Mouse (Mus musculus) olfactory bulb, adult 2 months (tissue): Measurements from ENCODE around the gene Nfil3.

Experiments used
- CTCF ChIP-seq: fragments of 200-500 bp; IDR thresholded peaks from 2 replicates; pipeline ENCODE4 v1.5.1; 2012; ENCODE audit warnings: low read depth, mild to moderate bottlenecking, low read length, moderate library complexity; ENCODE audit not compliant: insufficient read depth
- POLR2A ChIP-seq: fragments of 200-500 bp; IDR thresholded peaks from 2 replicates; pipeline ENCODE4 v1.6.1; 2012; ENCODE audit warnings: mild to moderate bottlenecking, low read depth, low read length, moderate library complexity; ENCODE audit not compliant: insufficient read depth

DNA sequence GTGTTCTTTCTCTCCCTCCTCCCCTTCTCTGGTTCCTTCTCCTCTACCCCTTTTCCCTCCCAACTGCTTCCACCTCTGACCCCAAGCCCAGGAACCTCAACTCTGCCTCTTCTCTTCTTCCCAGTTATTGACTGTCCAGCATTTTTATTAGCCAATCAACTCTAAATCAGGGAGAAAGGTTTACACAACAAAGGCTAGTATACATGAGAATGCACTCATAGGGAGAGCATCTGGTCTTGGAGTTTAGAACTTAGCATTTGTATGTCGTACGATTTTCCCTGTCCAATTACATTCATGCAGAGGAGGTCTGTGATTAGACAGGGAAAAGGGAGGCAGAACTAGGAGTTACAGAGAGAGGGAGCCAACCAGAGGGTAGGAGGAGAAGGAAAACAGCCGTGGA lies 31.7 kb downstream of the Nfil3 start:
- TF ChIP-seq POLR2A (no peak), CTCF (no peak)
